Comparison of ENCODE assay signal across 8 mouse cellular contexts in genomic region chr9:107296041-107296440, GRCm38 (mm10). TPM values are rescaled to one million over a fixed set of nuclear protein-coding genes. Genes with fewer than 3 reads are reported as not detected.
DNase-seq lines count a peak whose midpoint lies in the region; ATAC-seq and TF ChIP-seq lines count a peak whose summit lies in the region.

No protein-coding gene starts in this region.

- no peaks in the 10 kb centered on the region for H3K9me3 ChIP-seq in E14TG2a.4 (ENCODE audit: low read length)
- H3K9me3 ChIP-seq in forebrain, embryonic 15.5 days: no peaks in the 10 kb centered on the region
- H3K9me3 ChIP-seq in liver, postnatal 0 days (ENCODE audit: low read length): no peaks in the 10 kb centered on the region

- no peak for TF ChIP-seq CTCF in cerebellum, adult 2 months (IDR thresholded peaks at IDR 0.05; ENCODE audit: borderline replicate concordance, insufficient read depth, low read depth, low read length)
- no peak for TF ChIP-seq CTCF in E14TG2a.4 (conservative IDR thresholded peaks at IDR 0.05; ENCODE audit: low read length)
- no peak for TF ChIP-seq CTCF in liver, postnatal 0 days (IDR thresholded peaks at IDR 0.05; ENCODE audit: low read depth)

- peak overlapping the region; percentile 25 for H3K9ac ChIP-seq in forebrain, embryonic 15.5 days (replicated peaks)
- H3K9ac ChIP-seq in liver, postnatal 0 days (replicated peaks): peak overlapping the region; percentile 82

- no peak for TF ChIP-seq EP300 in liver, postnatal 0 days (IDR thresholded peaks at IDR 0.05; ENCODE audit: low read depth)

- H3K4me3 ChIP-seq in cerebellum, adult 2 months (replicated peaks; ENCODE audit: insufficient read depth, low read depth, low read length): peak overlapping the region; percentile 97
- peak overlapping the region; percentile 80 for H3K4me3 ChIP-seq in E14TG2a.4 (replicated peaks; ENCODE audit: low read length)
- H3K4me3 ChIP-seq in forebrain, embryonic 15.5 days: peak overlapping the region; percentile 54
- H3K4me3 ChIP-seq in liver, postnatal 0 days (ENCODE audit: low read depth, low read length): peak overlapping the region; percentile 81

- no peak overlapping the region for H3K27ac ChIP-seq in cerebellum, adult 2 months (ENCODE audit: insufficient read depth, low read length)
- no peak overlapping the region for H3K27ac ChIP-seq in forebrain, embryonic 15.5 days (replicated peaks)
- peak overlapping the region; percentile 94 for H3K27ac ChIP-seq in liver, postnatal 0 days (ENCODE audit: low read depth)

- no peak for TF ChIP-seq POLR2A in cerebellum, adult 2 months (IDR thresholded peaks at IDR 0.05; ENCODE audit: borderline replicate concordance, insufficient read depth, low read length)

- peak overlapping the region; percentile 80 for H3K4me2 ChIP-seq in forebrain, embryonic 15.5 days (replicated peaks)
- peak overlapping the region; percentile 94 for H3K4me2 ChIP-seq in liver, postnatal 0 days (ENCODE audit: low read depth, low read length)

- no peaks in the 10 kb centered on the region for H3K27me3 ChIP-seq in cerebellum, adult 2 months (ENCODE audit: control insufficient read depth, insufficient read depth, low read length)
- H3K27me3 ChIP-seq in E14TG2a.4 (ENCODE audit: insufficient read depth, low read length): peaks cover 38% of the 10 kb centered on the region
- H3K27me3 ChIP-seq in forebrain, embryonic 15.5 days: no peaks in the 10 kb centered on the region
- H3K27me3 ChIP-seq in liver, postnatal 0 days (ENCODE audit: insufficient read depth, low read length): no peaks in the 10 kb centered on the region

- peaks cover 9% of the 10 kb centered on the region for H3K36me3 ChIP-seq in E14TG2a.4 (ENCODE audit: insufficient read depth, low read length)
- peaks cover 6% of the 10 kb centered on the region; the same call in 1 of the 2 replicates for H3K36me3 ChIP-seq in forebrain, embryonic 15.5 days
- H3K36me3 ChIP-seq in liver, postnatal 0 days (replicated peaks; ENCODE audit: insufficient read depth, low read length): peaks cover 13% of the 10 kb centered on the region

- DNase-seq in cerebellum, adult 2 months: no peak
- no peak for DNase-seq in cerebellum, postnatal 10 days
- no peak for DNase-seq in liver, postnatal 0 days
- DNase-seq in adrenal gland, postnatal 10 days: no peak
- DNase-seq in thymus, postnatal 14 days: no peak
- no peak for DNase-seq in embryo, embryonic 9.5 days (ENCODE audit: extremely low spot score)

- WGBS in cerebellum, adult 2 months: 7% methylated on average over 14 of the region's 14 CpGs
- WGBS in forebrain, embryonic 15.5 days: 7% methylated on average over 14 of the region's 14 CpGs
- under 1% methylated on average over 14 of the region's 14 CpGs for WGBS in liver, postnatal 0 days (ENCODE audit: insufficient replicate concordance)

- peak; percentile 30; the same call in 1 of the 2 replicates for ATAC-seq in forebrain, embryonic 15.5 days (replicated peaks)
- peak; percentile 48 for ATAC-seq in liver, postnatal 0 days

- H3K4me1 ChIP-seq in cerebellum, adult 2 months (ENCODE audit: control insufficient read depth, insufficient read depth, low read length): peaks cover 5% of the 10 kb centered on the region; the same call in 1 of the 2 replicates
- peaks cover 59% of the 10 kb centered on the region for H3K4me1 ChIP-seq in E14TG2a.4 (replicated peaks; ENCODE audit: low read depth, low read length)
- H3K4me1 ChIP-seq in forebrain, embryonic 15.5 days: peaks cover 22% of the 10 kb centered on the region
- peaks cover 28% of the 10 kb centered on the region for H3K4me1 ChIP-seq in liver, postnatal 0 days (ENCODE audit: insufficient read depth)

RNA-seq across cellular contexts. Expression of gene Cish, which starts 0.2 kb away (rescaled TPM):
- polyA plus RNA-seq in cerebellum, adult 2 months (2012; rRNA removed): 4.1 and 4.3 TPM in 2 replicates
- 9.5 and 11.5 TPM in 2 replicates for polyA plus RNA-seq in forebrain, embryonic 15.5 days (2015; fragmentation: Nextera tagmentation; extraction: Ambion mirVana)
- 17.1 and 21.9 TPM in 2 replicates for polyA plus RNA-seq in liver, postnatal 0 days (2015; fragmentation: Nextera tagmentation; extraction: Ambion mirVana)
- 10 to 100 TPM; 36.9 to 45.3 TPM for total RNA-seq in adrenal gland, postnatal 10 days (2021)

RNA-seq across cellular contexts. Expression of gene Mapkapk3, which starts 6.4 kb away (rescaled TPM):
- polyA plus RNA-seq in cerebellum, adult 2 months (2012; rRNA removed): 10.5 and 11.7 TPM in 2 replicates
- polyA plus RNA-seq in forebrain, embryonic 15.5 days (2015; fragmentation: Nextera tagmentation; extraction: Ambion mirVana): 1.4 and 1.8 TPM in 2 replicates
- polyA plus RNA-seq in liver, postnatal 0 days (2015; fragmentation: Nextera tagmentation; extraction: Ambion mirVana): 7.8 and 8.3 TPM in 2 replicates
- total RNA-seq in adrenal gland, postnatal 10 days (2021): 10 to 100 TPM; 28.6 to 29.5 TPM

RNA-seq across cellular contexts. Expression of gene Hemk1, which starts 42.1 kb away (rescaled TPM):
- 27.8 and 31.7 TPM in 2 replicates for polyA plus RNA-seq in cerebellum, adult 2 months (2012; rRNA removed)
- 14.6 and 16.0 TPM in 2 replicates for polyA plus RNA-seq in forebrain, embryonic 15.5 days (2015; fragmentation: Nextera tagmentation; extraction: Ambion mirVana)
- 2.5 and 3.2 TPM in 2 replicates for polyA plus RNA-seq in liver, postnatal 0 days (2015; fragmentation: Nextera tagmentation; extraction: Ambion mirVana)
- total RNA-seq in adrenal gland, postnatal 10 days (2021): 10 to 100 TPM; 24.1 to 33.5 TPM

RNA-seq across cellular contexts. Expression of gene 6430571L13Rik, which starts 44.4 kb away (rescaled TPM):
- polyA plus RNA-seq in cerebellum, adult 2 months (2012; rRNA removed): 44.9 and 52.5 TPM in 2 replicates
- 4.1 and 4.5 TPM in 2 replicates for polyA plus RNA-seq in forebrain, embryonic 15.5 days (2015; fragmentation: Nextera tagmentation; extraction: Ambion mirVana)
- polyA plus RNA-seq in liver, postnatal 0 days (2015; fragmentation: Nextera tagmentation; extraction: Ambion mirVana): 0.14 and 0.22 TPM in 2 replicates
- total RNA-seq in adrenal gland, postnatal 10 days (2021): 10 to 100 TPM in 1 of 2 experiments, 1 to 10 TPM in 1; 4.0 to 10.9 TPM
